ENCODE assay signal across 16 mouse cellular contexts in the genomic region with DNA sequence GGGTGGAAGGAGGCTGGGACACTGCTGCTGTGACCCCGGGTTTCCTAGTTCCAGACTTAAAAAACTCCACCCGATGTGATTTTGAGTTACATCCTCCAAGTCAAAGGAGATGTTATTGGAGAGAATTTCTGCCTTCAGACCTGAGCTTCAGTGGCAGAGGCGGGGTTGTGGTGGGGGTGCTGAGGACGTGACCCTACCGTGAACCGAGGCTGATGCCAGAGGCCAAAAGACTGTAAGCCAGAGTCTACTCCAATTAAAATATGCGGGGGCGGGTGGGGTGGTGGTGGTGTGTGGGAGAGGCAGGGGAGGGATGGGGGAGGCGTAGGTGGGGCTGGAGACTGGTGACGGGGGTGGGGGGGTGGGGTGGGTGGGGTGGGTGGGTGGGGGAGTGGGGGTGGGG.
"Had no signal": no experiment of that assay in that cellular context is flagged by ENCODE, and none has a peak within 500 bp of the region (broad histone marks: within the 10 kb centered on the region; RNA-seq: fewer than 3 reads in every experiment).

No protein-coding gene starts in this region.

- H3K36me3 ChIP-seq: limb, embryonic 15.5 days; liver, embryonic 12.5 days; midbrain, embryonic 15.5 days; neural tube, embryonic 12.5 days; stomach, embryonic 15.5 days had no signal

- H3K27ac ChIP-seq: layer of hippocampus, adult 2 months; limb, embryonic 15.5 days; liver, embryonic 12.5 days; midbrain, embryonic 15.5 days; neural tube, embryonic 12.5 days; stomach, embryonic 15.5 days had no signal

- H3K27me3 ChIP-seq: liver, embryonic 12.5 days; midbrain, embryonic 15.5 days; neural tube, embryonic 12.5 days; stomach, embryonic 15.5 days had no signal

- H3K4me3 ChIP-seq: layer of hippocampus, adult 2 months; limb, embryonic 15.5 days; liver, embryonic 12.5 days; midbrain, embryonic 15.5 days; neural tube, embryonic 12.5 days; stomach, embryonic 15.5 days had no signal

- H3K9me3 ChIP-seq: limb, embryonic 15.5 days; midbrain, embryonic 15.5 days; stomach, embryonic 15.5 days had no signal

- ATAC-seq: intestine, embryonic 16.5 days; liver, embryonic 12.5 days; midbrain, embryonic 15.5 days had no signal

- H3K4me1 ChIP-seq: liver, embryonic 12.5 days; neural tube, embryonic 12.5 days; stomach, embryonic 15.5 days had no signal

- DNase-seq: left cerebral cortex, postnatal 4 days; lung, embryonic 14.5 days; lung, postnatal 10 days; lung, postnatal 4 days; right cerebral cortex, postnatal 4 days; spleen, adult 18-20 months; thymus, adult 2 months; thymus, postnatal 25 days had no signal

- H3K9ac ChIP-seq: limb, embryonic 15.5 days; liver, embryonic 12.5 days; lung, embryonic 14.5 days; midbrain, embryonic 15.5 days; neural tube, embryonic 12.5 days; stomach, embryonic 15.5 days had no signal

- H3K4me2 ChIP-seq: liver, embryonic 12.5 days; lung, embryonic 14.5 days; midbrain, embryonic 11.5 days; midbrain, embryonic 15.5 days; neural tube, embryonic 12.5 days; stomach, embryonic 15.5 days had no signal
